8 mouse cellular contexts compared by ENCODE assay signal in genomic region chr11:115612410-115613137, GRCm38 (mm10). TPM values are rescaled to one million over a fixed set of nuclear protein-coding genes. Genes with fewer than 3 reads are reported as not detected.
A peak's percentile ranks its signal among the peaks of the same experiment; 100 is the strongest.
DNase-seq lines count a peak whose midpoint lies in the region; ATAC-seq lines count a peak whose summit lies in the region.

Gene Mif4gd (minus strand): TSS chr11:115612969.

- peak within 1 kb of the TSS; percentile 67 for H3K4me3 ChIP-seq in hindbrain, embryonic 14.5 days (replicated peaks; ENCODE audit: low read length)

- H3K4me2 ChIP-seq in hindbrain, embryonic 14.5 days (replicated peaks) = peak within 1 kb of the TSS; percentile 95

- 0 out of 2 replicates have a peak, but pooled peaks cover 5% of the 10 kb centered on the region for H3K4me1 ChIP-seq in hindbrain, embryonic 14.5 days (replicated peaks; ENCODE audit: control insufficient read depth, insufficient read depth, low read length)

- H3K27me3 ChIP-seq in hindbrain, embryonic 14.5 days (ENCODE audit: control insufficient read depth, insufficient read depth, low read length) = peaks cover 9% of the 10 kb centered on the region; the same call in 1 of the 2 replicates

- H3K9me3 ChIP-seq in hindbrain, embryonic 14.5 days (ENCODE audit: control insufficient read depth, low read length) = no peaks in the 10 kb centered on the region

- peak; percentile 90 for DNase-seq in T-cell, adult 2 months (ENCODE audit: low spot score)
- DNase-seq in cerebellum, postnatal 36 days = peak; percentile 88 to 89
- peak; percentile 68 to 75 for DNase-seq in frontal cortex, postnatal 36 days (ENCODE audit: low spot score in 2 of 2)
- peak; percentile 83 for DNase-seq in hindbrain, embryonic 14.5 days (ENCODE audit: low spot score)
- peak; percentile 61 to 68 for DNase-seq in layer of hippocampus, postnatal 25 days (ENCODE audit: extremely low spot score in 1 of 2, low spot score in 1 of 2)
- DNase-seq in lung, postnatal 14 days = peak; percentile 95
- peak; percentile 91 for DNase-seq in ovary, postnatal 36 days (ENCODE audit: low spot score)
- peak; percentile 98 for DNase-seq in thymus, postnatal 25 days

- peak within 1 kb of the TSS; percentile 72 for H3K9ac ChIP-seq in hindbrain, embryonic 14.5 days

- peak within 1 kb of the TSS; percentile 55 for H3K27ac ChIP-seq in hindbrain, embryonic 14.5 days

- WGBS in hindbrain, embryonic 14.5 days = under 1% methylated on average over 41 of the region's 80 CpGs

- peaks cover 36% of the 10 kb centered on the region for H3K36me3 ChIP-seq in hindbrain, embryonic 14.5 days (replicated peaks; ENCODE audit: control insufficient read depth, insufficient read depth)

- ATAC-seq in hindbrain, embryonic 14.5 days (ENCODE audit: low FRiP score) = peak; percentile 80

RNA-seq across cellular contexts. Expression of gene Mif4gd, which starts in this region (rescaled TPM):
- 11.3 and 13.5 TPM in 2 replicates for polyA plus RNA-seq in hindbrain, embryonic 14.5 days (2014; fragmentation: Nextera tagmentation; extraction: Ambion mirVana)
- 10 to 100 TPM; 21.7 to 23.7 TPM for total RNA-seq in layer of hippocampus, postnatal 25 days (2021)

Comparison
In these comparisons a context has a peak if more than half of its experiments do, and no peak if none do; other contexts are left out.
1. Peak in every context shown above with its lines: DNase-seq, ATAC-seq, H3K4me3 ChIP-seq and H3K27ac ChIP-seq.